Mouse (Mus musculus) skeletal muscle tissue, adult 2 months (tissue): ENCODE data around the gene Cfap74.
A peak's percentile ranks its signal among the peaks of the same experiment; 100 is the strongest.

Source experiments
- DNase-seq: peaks from one replicate; pipeline ENCODE4 v3.0.0-alpha.2; 2012; ENCODE audit warnings: low read depth, low spot score

Gene Cfap74

DNA sequence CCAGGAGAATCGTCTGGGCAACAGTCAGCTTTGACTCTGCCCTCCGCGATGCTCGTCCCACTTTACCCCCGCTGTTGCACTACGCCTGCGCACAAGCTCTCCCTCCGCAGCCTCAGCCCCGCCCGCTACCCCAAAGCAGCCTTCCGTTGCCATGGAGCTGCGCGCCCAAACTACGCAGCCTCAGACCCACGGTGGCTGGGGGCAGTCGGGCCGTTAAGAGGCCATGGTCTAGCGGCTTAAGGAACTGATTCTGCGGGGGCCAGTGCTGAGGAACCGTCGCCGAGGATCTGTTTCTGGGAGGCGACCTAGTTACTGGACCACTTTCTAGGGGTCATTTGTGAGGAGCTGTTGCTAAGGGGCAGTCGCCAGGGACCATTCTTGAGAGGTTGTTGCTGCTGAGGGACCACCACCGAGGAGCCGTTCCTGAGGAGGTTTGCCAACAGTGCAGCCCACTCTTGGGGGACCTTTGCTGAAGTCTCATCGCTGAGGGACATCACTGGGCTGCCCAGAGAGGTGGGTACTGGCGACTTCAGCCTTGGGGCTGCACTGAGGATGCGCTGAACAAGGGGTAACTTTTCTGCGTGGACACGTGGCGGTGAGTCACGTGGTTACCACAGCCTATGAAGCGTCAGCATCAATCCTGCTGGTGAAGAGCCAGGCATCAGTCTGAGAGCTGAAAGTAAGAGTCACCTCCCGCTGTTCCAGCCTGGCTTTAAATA is at the start of gene Cfap74:
Gene Cfap74, plus strand, starts transcription at position 133 of the 719 bp plus-strand sequence.
- DNase-seq, result peak; percentile 63

DNA sequence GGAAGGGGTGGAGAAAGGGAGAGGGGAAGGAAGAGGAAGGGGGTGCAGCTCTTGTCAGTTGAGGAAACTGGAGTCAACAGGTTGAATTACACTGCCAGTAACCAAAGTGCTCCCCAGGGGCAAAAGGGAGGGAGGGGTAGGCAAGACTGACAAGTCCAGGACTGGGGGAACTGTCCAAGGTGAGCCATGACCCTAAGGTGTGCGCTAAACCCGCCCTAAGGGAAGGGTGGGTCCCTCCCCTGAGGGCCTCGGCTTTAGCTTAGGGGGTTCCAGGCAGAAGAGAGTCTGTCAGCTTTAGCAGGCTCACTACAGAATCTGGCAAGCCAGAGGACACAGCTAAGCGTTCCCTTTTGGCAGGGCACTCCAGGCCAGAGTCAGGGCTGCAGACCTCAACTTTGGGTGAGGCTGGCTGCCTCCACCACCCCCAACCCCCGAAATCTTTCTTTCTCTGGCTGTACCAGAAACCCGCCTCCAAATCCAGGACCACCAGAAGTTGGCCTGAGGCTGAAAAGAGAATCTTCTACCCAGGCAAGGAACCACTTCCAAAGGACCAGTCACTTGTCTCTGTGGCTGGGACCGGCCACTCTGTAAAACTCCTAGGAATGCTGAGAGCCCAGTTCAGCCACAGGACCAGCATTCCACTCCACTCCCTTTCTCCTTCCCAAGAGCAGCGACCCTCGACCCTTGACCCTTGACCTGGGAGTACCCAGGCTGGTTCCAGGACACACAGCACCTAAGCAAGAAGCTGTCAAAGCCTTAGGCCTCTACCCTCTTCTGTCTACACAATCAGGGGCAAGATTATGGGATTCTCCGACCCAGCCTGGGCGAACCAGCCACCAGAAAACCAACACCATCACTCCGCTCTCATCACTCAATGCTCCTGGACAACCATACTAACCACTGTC is 49.2 kb upstream of the Cfap74 start:
- DNase-seq, result no peak

- DNase-seq, result no peak
Observed at GRCm38 (mm10) chr4:155360856-155361255, 48.1 kb upstream of the Cfap74 start.

GRCm38 (mm10) chr4:155361303-155361791 is 47.6 kb upstream of the Cfap74 start, which contains the start of gene Prkcz:
Prkcz (minus strand) TSS chr4:155361361.
- peak; percentile 49 for DNase-seq

DNA sequence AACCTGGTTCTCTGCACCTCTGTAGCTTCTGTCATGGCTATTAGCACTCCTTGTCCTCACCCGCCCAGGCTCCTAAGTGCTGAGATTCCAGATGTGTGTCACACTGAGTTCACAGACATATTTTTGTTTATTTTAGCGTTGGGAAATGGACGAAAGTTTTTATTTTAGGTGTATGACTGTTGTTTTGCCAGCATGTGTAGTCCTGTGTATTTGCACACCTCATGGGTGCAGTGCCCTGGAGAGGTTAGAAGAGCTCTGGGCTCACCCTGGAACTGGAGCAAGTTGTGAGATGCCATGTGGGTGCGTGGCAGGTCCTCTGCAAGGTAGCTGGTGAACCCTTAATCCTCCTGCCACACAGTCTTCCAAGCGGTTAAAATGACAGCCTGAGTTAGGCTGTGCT is 46.5 kb upstream of the Cfap74 start:
- no peak for DNase-seq

- no peak for DNase-seq
Observed at GRCm38 (mm10) chr4:155366784-155367183, 42.2 kb upstream of the Cfap74 start.

DNA sequence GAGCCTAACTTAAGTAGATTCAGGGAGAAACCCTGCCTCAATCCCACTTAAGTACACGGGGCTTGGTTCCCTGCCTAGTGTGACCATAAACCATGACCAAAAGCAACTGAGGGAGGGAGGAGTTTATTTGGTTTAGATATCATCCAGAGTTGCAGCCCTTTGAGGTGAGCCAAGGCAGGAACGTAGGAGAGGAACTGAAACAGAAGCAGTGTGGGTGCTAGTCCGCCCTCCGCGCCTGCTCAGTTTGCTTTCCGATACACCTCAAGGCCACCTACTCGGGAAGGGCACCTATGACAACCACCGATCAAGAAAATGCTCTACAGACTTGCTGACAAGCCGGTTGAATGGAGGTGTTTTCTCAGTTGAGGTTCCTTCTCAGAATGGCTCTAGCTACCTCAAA is 41.3 kb upstream of the Cfap74 start:
- DNase-seq, result no peak

DNA sequence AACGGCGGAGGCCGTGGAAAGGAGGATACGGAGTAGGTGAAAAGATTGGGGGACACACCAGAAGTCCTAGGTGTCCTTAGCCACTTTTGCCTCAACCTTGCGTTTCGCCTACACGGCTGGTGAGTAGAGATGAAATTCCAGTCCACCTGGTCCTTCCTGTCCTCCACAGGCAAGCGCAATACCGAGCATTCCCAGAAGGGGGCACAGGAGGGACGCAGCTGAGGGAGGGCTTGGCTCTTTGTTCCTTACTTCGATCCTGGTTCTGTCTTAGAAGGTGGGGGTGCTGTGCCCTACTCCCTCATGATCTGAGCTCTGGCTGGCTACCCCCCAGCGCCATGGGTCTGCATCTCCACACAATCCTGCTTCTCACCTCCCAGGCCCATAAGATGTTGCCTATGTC is 40.3 kb upstream of the Cfap74 start:
- DNase-seq, result no peak

DNA sequence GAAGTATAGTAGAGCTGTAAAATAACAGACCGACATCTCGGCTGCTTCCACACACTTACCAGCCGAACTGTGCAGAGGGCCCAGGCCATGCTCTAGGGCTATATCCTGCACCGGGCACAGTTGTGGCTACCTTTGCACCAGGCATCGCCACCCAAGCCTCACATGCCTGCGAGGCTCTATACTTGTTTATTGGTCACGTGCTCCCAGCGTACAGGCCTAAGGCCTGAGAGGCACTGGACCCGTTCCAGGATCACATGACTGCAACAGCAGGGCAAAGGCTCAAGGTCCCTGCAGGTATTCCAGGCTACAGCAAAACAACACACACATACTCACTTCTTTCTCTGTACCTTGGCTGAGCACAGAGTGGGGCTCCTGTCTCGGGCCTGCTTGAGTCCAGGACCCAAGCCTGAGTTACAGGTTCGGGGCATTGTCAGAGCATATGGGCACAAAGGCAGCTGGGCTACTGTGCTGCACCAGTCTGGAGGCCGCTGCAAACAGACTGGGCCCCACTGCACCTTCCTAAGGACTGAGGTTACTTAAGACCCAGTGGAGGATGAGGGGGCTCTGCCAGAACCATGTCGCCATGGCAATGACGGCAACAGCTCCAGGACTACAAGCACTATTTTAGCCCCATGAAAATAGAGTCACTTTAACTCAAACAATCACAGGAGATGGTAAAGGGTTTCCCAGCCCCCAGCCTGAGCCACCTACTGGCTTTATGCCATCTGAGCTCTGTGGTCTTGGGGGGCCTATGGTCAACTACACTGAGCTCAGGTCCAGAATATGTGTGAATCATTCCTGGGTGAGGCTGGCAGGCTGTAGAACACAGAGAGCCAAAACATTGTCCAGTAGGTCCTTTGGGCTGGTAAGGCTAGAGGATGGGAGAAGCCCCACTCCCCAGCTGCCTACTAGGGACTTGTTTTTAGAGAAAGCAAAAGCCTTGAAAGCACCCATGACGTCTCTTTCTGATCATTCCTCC is 38.0 kb upstream of the Cfap74 start:
- DNase-seq, result no peak

DNA sequence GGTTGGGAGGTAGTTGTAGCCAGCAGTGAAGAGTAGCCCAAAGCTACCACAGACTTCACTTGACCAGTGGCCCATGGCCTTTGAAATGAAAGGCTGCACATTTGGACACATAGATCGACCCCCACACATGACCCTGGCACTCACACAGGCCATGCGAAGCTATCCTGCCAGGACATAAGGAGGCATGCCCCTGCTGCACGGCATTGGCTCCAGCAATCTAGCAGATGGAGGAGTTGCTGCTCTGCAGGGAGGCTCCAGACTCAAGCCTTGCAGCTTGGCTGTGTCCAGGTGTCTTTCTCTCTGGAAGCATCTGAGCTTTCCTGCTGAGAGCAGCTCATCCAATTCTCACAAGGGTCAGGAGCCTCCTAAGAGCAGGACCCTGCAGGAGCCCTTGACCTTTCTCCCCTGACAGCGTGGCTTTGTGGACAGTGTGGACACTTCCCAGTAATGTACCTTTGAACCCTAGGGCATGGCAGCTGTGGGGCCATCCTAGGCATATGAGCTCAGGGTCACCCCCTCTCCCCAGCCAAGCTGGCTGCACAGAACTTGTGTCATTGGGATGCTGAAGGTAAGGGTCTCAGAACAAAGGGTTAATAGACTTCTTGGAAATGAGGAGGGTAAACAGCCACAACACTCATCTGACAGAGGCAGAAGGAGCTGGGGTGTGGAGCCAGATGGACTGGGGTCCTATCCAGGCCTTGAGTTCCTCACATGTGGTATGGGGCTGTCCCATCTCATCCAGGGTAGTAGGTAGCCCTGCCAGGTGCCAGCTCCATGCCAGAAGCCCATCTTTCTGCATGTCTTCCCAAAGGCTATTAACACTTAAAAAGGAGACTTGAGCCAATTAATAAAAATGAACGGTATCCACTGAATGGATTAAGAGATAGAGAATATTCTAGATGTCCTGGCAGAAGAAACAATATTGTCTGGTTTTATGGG is 36.9 kb upstream of the Cfap74 start:
- no peak for DNase-seq

- no peak for DNase-seq
Observed at GRCm38 (mm10) chr4:155381974-155382373, 27.0 kb upstream of the Cfap74 start.

DNA sequence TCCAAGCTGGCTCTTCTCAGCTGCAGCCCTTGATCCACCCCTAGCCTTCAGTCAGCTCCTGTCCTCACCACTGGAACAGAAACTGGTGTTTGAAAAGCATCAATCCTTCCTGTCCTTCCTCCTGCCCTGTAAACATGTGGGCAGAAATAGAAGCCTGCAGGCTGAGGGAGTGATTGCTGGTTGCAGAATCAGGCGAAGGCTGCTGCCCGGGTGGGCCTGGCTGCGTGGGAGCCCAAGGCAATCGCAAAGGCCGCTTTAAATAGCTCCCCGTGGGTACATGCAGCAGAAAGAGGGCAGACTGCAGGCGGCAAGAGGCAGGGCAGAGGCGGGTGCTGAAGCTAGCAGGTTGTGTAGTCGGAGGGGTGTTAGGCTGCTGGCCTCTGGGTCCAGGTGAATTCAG is 26.2 kb upstream of the Cfap74 start:
- DNase-seq, result no peak

DNA sequence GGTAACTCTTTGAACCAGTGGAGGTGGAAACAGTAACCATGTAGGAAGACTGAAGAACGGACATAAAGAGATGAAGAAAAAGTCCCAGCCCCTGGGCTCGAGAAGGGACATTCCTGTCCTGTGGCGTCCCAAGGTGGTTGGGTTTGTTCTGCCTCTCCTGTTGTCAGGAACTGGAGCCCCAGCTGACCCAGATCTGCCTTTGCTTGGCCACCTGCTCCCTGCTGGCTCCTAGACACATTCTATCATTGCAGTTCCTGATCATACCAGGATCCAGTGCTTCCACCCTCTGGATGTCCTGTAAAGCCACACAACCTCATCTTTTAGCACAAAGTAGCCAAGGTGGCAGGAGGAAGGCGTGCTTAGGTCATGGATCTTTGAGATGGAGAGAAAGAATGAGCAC is 25.7 kb upstream of the Cfap74 start:
- DNase-seq, result no peak

DNA sequence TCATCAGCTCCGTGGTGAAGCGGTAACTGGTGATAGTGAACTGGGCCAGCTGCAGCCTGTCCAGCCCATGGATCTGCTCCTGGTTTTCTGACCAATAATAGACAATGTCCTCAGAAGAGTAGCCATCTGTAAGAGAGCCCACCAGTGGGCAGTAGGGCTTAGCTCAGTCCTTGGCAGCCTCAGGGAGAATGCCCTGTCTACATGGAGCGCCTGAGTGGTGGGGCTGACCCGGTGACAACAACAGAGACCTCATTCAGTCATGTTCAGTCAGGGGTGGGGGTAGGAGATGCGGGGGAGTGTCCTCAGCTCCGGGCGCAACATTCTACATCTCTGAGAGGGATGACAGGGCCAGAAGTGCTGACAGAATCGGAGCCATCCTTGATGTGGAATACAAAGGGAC is 21.8 kb upstream of the Cfap74 start:
- DNase-seq, result no peak

DNA sequence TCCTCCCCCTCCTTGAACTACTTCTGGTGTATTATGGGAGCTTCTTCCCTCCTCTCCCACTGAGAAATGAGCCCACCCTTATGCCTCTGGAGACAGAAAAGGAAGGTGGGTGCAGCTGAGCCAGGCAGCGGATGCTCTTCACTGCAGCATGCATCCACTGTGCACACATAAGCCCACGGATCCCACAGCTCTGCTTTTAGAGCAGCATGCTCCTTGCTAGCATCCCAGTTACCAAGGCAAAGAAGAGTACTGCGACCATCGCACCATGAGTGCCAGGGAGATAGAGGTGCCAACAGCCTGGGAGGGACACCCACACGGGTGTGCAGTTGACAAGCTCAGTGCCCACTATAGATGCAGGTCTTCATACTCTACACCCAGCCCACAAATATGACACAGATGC is 13.5 kb upstream of the Cfap74 start:
- DNase-seq, result no peak

DNA sequence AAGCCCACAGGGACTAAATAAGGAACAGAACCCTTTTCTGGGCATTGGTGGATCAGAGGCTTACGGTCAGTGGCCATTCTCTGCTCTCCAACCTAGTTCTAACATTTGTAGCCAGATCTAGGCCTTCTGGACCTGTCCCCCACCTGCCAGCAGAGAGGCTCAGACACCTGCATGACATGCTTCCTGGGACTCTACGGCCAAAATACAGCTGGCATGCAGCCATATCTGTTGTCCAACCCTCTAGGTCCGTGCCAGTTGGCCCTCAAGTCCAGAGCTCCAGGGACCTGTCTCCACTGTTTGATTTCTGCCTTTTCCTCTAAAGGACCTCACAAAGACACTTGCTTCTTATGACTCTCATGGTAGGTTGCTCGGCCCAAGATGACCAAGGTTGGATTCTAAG is 12.2 kb upstream of the Cfap74 start:
- DNase-seq, result no peak

DNA sequence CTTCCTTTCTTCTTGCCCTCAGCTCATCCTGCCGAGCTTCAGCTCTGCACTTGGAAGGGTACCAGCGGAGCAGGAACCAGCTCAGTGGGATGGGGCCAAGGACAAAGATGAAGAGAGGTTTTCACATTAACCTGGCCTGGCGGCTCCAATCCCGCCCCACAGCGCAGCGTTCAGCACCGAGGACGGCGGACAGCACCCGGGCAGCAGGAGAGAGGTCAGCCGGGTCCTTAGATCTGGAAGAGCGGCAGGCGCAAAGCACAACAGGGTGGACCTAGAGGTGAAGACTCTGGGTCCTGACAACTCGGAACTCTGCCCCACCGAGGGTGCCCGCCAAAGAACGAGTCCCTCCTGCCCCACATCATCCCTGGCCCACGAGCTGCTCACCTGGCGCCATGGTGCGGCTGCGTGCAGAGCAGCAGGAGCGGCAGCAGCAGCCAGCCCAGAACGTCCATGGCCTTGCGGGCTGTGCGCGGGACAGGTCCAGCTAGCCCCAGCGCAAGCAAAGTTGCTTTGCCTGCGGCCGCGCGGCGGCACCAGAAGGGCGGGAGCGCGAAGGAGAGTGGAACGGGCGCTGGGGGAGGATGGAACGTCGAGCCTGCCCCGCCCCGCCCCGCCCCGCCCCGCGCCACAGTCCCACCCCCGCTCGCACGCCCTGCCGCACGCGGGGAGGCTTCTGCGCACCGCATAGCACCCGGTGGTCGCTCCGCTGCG is 11.3 kb upstream of the Cfap74 start, which contains the start of gene Gabrd:
Gene Gabrd, minus strand, starts transcription at position 602 of the 711 bp plus-strand sequence.
- no peak for DNase-seq

DNA sequence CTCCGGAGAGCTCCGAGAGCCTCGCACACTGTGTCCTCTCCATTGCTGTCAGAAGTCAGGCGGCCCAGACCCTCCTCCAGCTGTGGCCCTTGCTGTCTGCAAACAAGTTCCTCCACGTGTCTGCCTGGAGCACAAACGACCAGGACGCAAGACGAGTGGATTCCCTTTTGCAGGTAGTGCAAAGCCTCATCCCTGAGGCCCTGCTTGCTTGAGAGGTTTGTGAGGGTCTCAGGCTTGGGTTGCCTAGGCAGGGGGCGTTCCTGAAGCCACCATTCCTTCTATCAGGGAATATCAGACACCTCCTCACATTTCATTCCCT is 10.8 kb upstream of the Cfap74 start:
- DNase-seq, result no peak

DNA sequence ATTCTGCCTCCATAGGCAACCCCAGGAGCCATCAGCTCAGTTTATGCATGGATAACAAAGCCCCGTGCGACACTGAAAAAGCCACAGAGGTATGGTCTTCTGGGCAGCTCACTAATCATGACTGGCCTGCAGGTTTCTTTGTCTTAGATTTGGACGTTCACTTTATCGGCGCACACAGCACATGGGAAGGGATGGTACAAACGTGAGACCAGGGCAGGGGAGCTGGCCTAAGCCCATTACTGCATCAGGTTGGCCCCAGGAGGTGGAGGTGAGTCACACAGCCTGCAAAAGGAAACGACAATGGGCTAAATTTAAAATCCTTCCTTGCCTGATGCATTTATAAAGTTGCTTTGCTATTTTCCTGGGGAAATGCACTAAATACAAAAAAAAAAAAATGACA is 7.9 kb upstream of the Cfap74 start:
- no peak for DNase-seq

DNA sequence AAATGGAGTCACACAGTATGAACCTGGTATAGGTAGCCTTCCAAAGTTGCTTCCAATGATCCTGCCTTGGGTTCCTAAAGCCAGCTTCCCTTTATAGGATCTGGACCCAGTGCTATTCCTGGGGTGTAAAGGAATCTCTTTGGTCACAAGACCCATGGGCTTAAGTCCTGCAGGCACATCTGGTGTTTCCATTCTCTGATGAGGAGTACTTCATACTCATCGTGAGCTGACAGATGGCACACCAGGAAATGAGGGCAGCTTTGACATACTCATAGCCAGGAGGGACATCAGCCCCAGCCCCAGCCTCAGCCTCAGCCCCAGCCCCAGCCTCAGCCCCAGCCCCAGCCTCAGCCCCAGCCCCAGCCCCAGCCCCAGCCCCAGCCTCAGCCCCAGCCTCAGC is 6.5 kb upstream of the Cfap74 start:
- DNase-seq, result no peak
